Mouse (Mus musculus): Measurements from ENCODE around the gene Sult6b1. TPM values are rescaled to one million over a fixed set of nuclear protein-coding genes. Genes with fewer than 3 reads are reported as not detected.

Sult6b1 gene
- not detected in 2 replicates for polyA plus RNA-seq (2012; rRNA removed)

GRCm38 (mm10) chr17:78906892-78907291, at the start of gene Sult6b1:
TSS of gene Sult6b1 (minus strand) at chr17:78906992.
- DNase-seq (ENCODE audit: low read depth): no peak

GRCm38 (mm10) chr17:78953240-78953639, 46.4 kb upstream of the Sult6b1 start:
- no peak for DNase-seq (ENCODE audit: low read depth)

GRCm38 (mm10) chr17:78952070-78952469, 45.3 kb upstream of the Sult6b1 start:
- no peak for DNase-seq (ENCODE audit: low read depth)

- DNase-seq (ENCODE audit: low read depth): no peak
Observed at GRCm38 (mm10) chr17:78951225-78951624, 44.4 kb upstream of the Sult6b1 start.

GRCm38 (mm10) chr17:78942579-78942978, 35.8 kb upstream of the Sult6b1 start:
- DNase-seq (ENCODE audit: low read depth): no peak

- no peak for DNase-seq (ENCODE audit: low read depth)
Observed at GRCm38 (mm10) chr17:78938927-78939326, 32.1 kb upstream of the Sult6b1 start.

GRCm38 (mm10) chr17:78937229-78937853, 30.5 kb upstream of the Sult6b1 start:
- DNase-seq (ENCODE audit: low read depth): no peak

- DNase-seq (ENCODE audit: low read depth): peak; percentile 65
Observed at GRCm38 (mm10) chr17:78936466-78937228, 29.9 kb upstream of the Sult6b1 start, which contains the start of the genes Cebpz and Ndufaf7. TSS of gene Cebpz (minus strand) at chr17:78937066. TSS of gene Ndufaf7 (plus strand) at chr17:78937136.

GRCm38 (mm10) chr17:78935857-78936256, 29.1 kb upstream of the Sult6b1 start:
- DNase-seq (ENCODE audit: low read depth): no peak

- no peak for DNase-seq (ENCODE audit: low read depth)
Observed at GRCm38 (mm10) chr17:78917696-78918095, 10.9 kb upstream of the Sult6b1 start.

GRCm38 (mm10) chr17:78916899-78917298, 10.1 kb upstream of the Sult6b1 start:
- no peak for DNase-seq (ENCODE audit: low read depth)

GRCm38 (mm10) chr17:78916369-78916813, 9.6 kb upstream of the Sult6b1 start, which contains the start of gene Cebpzos:
TSS of gene Cebpzos (plus strand) at chr17:78916500.
- DNase-seq (ENCODE audit: low read depth): peak; percentile 34

GRCm38 (mm10) chr17:78915772-78916171, 9.0 kb upstream of the Sult6b1 start:
- DNase-seq (ENCODE audit: low read depth): no peak

- no peak for DNase-seq (ENCODE audit: low read depth)
Observed at GRCm38 (mm10) chr17:78913921-78914320, 7.1 kb upstream of the Sult6b1 start.

- DNase-seq (ENCODE audit: low read depth): no peak
Observed at GRCm38 (mm10) chr17:78912861-78913281, 6.1 kb upstream of the Sult6b1 start.

GRCm38 (mm10) chr17:78909374-78909773, 2.6 kb upstream of the Sult6b1 start:
- DNase-seq (ENCODE audit: low read depth): no peak

GRCm38 (mm10) chr17:78903158-78903557, 3.6 kb downstream of the Sult6b1 start:
- DNase-seq (ENCODE audit: low read depth): no peak

GRCm38 (mm10) chr17:78895394-78895793, 11.4 kb downstream of the Sult6b1 start:
- no peak for DNase-seq (ENCODE audit: low read depth)

- DNase-seq (ENCODE audit: low read depth): no peak
Observed at GRCm38 (mm10) chr17:78894991-78895390, 11.8 kb downstream of the Sult6b1 start.

GRCm38 (mm10) chr17:78891020-78891419, 15.8 kb downstream of the Sult6b1 start:
- DNase-seq (ENCODE audit: low read depth): no peak

- no peak for DNase-seq (ENCODE audit: low read depth)
Observed at GRCm38 (mm10) chr17:78889184-78889583, 17.6 kb downstream of the Sult6b1 start.

GRCm38 (mm10) chr17:78888554-78888953, 18.2 kb downstream of the Sult6b1 start:
- DNase-seq (ENCODE audit: low read depth): no peak

All from gonadal fat pad, adult 2 months (tissue).